ENCODE assay signal across 17 mouse cellular contexts in genomic region chr10:98793926-98794536, GRCm38 (mm10).
"Had no signal": no experiment of that assay in that cellular context is flagged by ENCODE, and none has a peak within 500 bp of the region (broad histone marks: within the 10 kb centered on the region; RNA-seq: fewer than 3 reads in every experiment).

No protein-coding gene starts in this region.

- H3K9ac ChIP-seq: lung, embryonic 15.5 days; midbrain, embryonic 13.5 days; midbrain, embryonic 15.5 days; neural tube, embryonic 12.5 days; stomach, embryonic 15.5 days had no signal

- DNase-seq: lung, adult 2 months; lung, postnatal 14 days; lung, postnatal 36 days; right cerebral cortex, postnatal 14 days; thymus, adult 2 months; thymus, postnatal 25 days; thymus, postnatal 4 days had no signal

- H3K27ac ChIP-seq: lung, embryonic 15.5 days; macrophage; midbrain, embryonic 13.5 days; midbrain, embryonic 15.5 days; neural tube, embryonic 12.5 days; stomach, embryonic 15.5 days; stomach, postnatal 0 days had no signal

- ATAC-seq: lung, postnatal 0 days; midbrain, embryonic 13.5 days; midbrain, embryonic 15.5 days had no signal

- H3K4me2 ChIP-seq: lung, embryonic 15.5 days; midbrain, embryonic 11.5 days; midbrain, embryonic 13.5 days; midbrain, embryonic 15.5 days; neural tube, embryonic 12.5 days; stomach, embryonic 15.5 days had no signal

- H3K4me3 ChIP-seq: lung, embryonic 15.5 days; megakaryocyte, embryonic 14.5 days; midbrain, embryonic 13.5 days; midbrain, embryonic 15.5 days; neural tube, embryonic 12.5 days; stomach, embryonic 15.5 days had no signal

- H3K4me1 ChIP-seq: megakaryocyte, embryonic 14.5 days; midbrain, embryonic 13.5 days; midbrain, embryonic 15.5 days; stomach, embryonic 15.5 days had no signal

- H3K36me3 ChIP-seq: lung, embryonic 15.5 days; midbrain, embryonic 13.5 days; midbrain, embryonic 15.5 days; neural tube, embryonic 12.5 days; stomach, embryonic 15.5 days had no signal

- H3K27me3 ChIP-seq: lung, embryonic 15.5 days; megakaryocyte, embryonic 14.5 days; midbrain, embryonic 13.5 days; midbrain, embryonic 15.5 days; neural tube, embryonic 12.5 days; stomach, embryonic 15.5 days had no signal

- H3K9me3 ChIP-seq: lung, embryonic 15.5 days; megakaryocyte, embryonic 14.5 days; midbrain, embryonic 13.5 days; midbrain, embryonic 15.5 days; neural tube, embryonic 12.5 days; stomach, embryonic 15.5 days had no signal
